Mouse (Mus musculus) hindbrain, embryonic 13.5 days (tissue): ENCODE results near the gene Fahd1. TPM values are rescaled to one million over a fixed set of nuclear protein-coding genes. Genes with fewer than 3 reads are reported as not detected.

Experiments
- polyA plus RNA-seq: library from polyadenylated mRNA; unstranded; fragments of >200 nt; fragmentation: Nextera tagmentation; extraction: Ambion mirVana; gene quantifications from 2 replicates; pipeline ENCODE4 v1.2.1, GENCODE M21; 2015

Gene Fahd1
- polyA plus RNA-seq, 1 experiment from 2014 or later: 18.6 TPM

Other genes starting within 250 kb of the Fahd1 start
- gene Tsc2, start 217.7 kb downstream of the Fahd1 start, polyA plus RNA-seq: 67.9 and 76.0 TPM in 2 replicates
- 8.2 and 8.8 TPM in 2 replicates for gene Nthl1, start 217.7 kb downstream of the Fahd1 start, polyA plus RNA-seq
- 32.7 and 34.3 TPM in 2 replicates for gene Slc9a3r2, start 200.0 kb downstream of the Fahd1 start, polyA plus RNA-seq
- gene Npw, start 191.9 kb downstream of the Fahd1 start, polyA plus RNA-seq: not detected in 2 replicates
- 17.7 and 17.8 TPM in 2 replicates for gene Zfp598, start 180.7 kb downstream of the Fahd1 start, polyA plus RNA-seq
- 114 and 115 TPM in 2 replicates for gene Syngr3, start 160.4 kb downstream of the Fahd1 start, polyA plus RNA-seq
- 38.7 and 38.9 TPM in 2 replicates for gene Gfer, start 154.2 kb downstream of the Fahd1 start, polyA plus RNA-seq
- gene Noxo1, start 154.1 kb downstream of the Fahd1 start, polyA plus RNA-seq: 2.9 and 3.4 TPM in 2 replicates
- gene Tbl3, start 142.7 kb downstream of the Fahd1 start, polyA plus RNA-seq: 69.0 and 70.6 TPM in 2 replicates
- gene Rnf151, start 132.3 kb downstream of the Fahd1 start, polyA plus RNA-seq: 0.27 TPM in 1 of 2 replicates, not detected in the other
- gene Rps2, start 132.2 kb downstream of the Fahd1 start, polyA plus RNA-seq: 782 and 783 TPM in 2 replicates
- gene Ndufb10, start 125.9 kb downstream of the Fahd1 start, polyA plus RNA-seq: 259 and 262 TPM in 2 replicates
- gene Rpl3l, start 122.5 kb downstream of the Fahd1 start, polyA plus RNA-seq: not detected in 2 replicates
- 20.2 and 24.0 TPM in 2 replicates for gene Msrb1, start 113.7 kb downstream of the Fahd1 start, polyA plus RNA-seq
- 0.28 and 0.45 TPM in 2 replicates for gene Hs3st6, start 97.4 kb downstream of the Fahd1 start, polyA plus RNA-seq
- gene Meiob, start 46.1 kb downstream of the Fahd1 start, polyA plus RNA-seq: not detected in 2 replicates
- gene Hagh, start 10.2 kb downstream of the Fahd1 start, polyA plus RNA-seq: 49.7 and 51.7 TPM in 2 replicates
- gene Igfals, start 15.6 kb upstream of the Fahd1 start, polyA plus RNA-seq: 0.17 and 0.25 TPM in 2 replicates
- 71.3 and 74.4 TPM in 2 replicates for gene Nubp2, start 36.0 kb upstream of the Fahd1 start, polyA plus RNA-seq
- gene Spsb3, start 36.3 kb upstream of the Fahd1 start, polyA plus RNA-seq: 72.8 and 80.0 TPM in 2 replicates
- 31.4 and 31.8 TPM in 2 replicates for gene Eme2, start 44.7 kb upstream of the Fahd1 start, polyA plus RNA-seq
- gene Mrps34, start 44.8 kb upstream of the Fahd1 start, polyA plus RNA-seq: 77.0 and 77.6 TPM in 2 replicates
- 78.4 and 82.7 TPM in 2 replicates for gene Nme3, start 46.1 kb upstream of the Fahd1 start, polyA plus RNA-seq
- 79.1 and 85.0 TPM in 2 replicates for gene Mapk8ip3, start 86.6 kb upstream of the Fahd1 start, polyA plus RNA-seq
- 104 and 116 TPM in 2 replicates for gene Jpt2, start 110.3 kb upstream of the Fahd1 start, polyA plus RNA-seq
- 6.3 and 7.1 TPM in 2 replicates for gene Cramp1l, start 165.4 kb upstream of the Fahd1 start, polyA plus RNA-seq
- gene Ift140, start 165.7 kb upstream of the Fahd1 start, polyA plus RNA-seq: 18.3 and 18.8 TPM in 2 replicates
- gene Tmem204, start 233.2 kb upstream of the Fahd1 start, polyA plus RNA-seq: 10.8 and 11.5 TPM in 2 replicates